Mouse (Mus musculus) 3134 (cell line): ENCODE data around the gene Padi2.

Experiments
- DNase-seq: peaks from one replicate; pipeline ENCODE4 v3.0.0-alpha.2; 2011; ENCODE audit warnings: low spot score; ENCODE audit not compliant: insufficient read length; ENCODE audit errors: extremely low read depth

Gene Padi2

GRCm38 (mm10) chr4:140917451-140917850 is 11.3 kb downstream of the Padi2 start:
- no peak for DNase-seq

GRCm38 (mm10) chr4:140919974-140920836 is 14.1 kb downstream of the Padi2 start:
- no peak for DNase-seq

GRCm38 (mm10) chr4:140922508-140922907 is 16.4 kb downstream of the Padi2 start:
- DNase-seq: no peak

GRCm38 (mm10) chr4:140925648-140926047 is 19.5 kb downstream of the Padi2 start:
- no peak for DNase-seq

GRCm38 (mm10) chr4:140928349-140928748 is 22.2 kb downstream of the Padi2 start:
- no peak for DNase-seq

- DNase-seq: peak; percentile 63
These were observed 23.6 kb downstream of the Padi2 start for GRCm38 (mm10) chr4:140929745-140930144.

- peak; percentile 46 for DNase-seq
These were observed 24.8 kb downstream of the Padi2 start for GRCm38 (mm10) chr4:140930900-140931470.

- DNase-seq: no peak
These were observed 29.5 kb downstream of the Padi2 start for GRCm38 (mm10) chr4:140935643-140936042.

- peak; percentile 54 for DNase-seq
These were observed 38.2 kb downstream of the Padi2 start for GRCm38 (mm10) chr4:140944356-140944755.

GRCm38 (mm10) chr4:140944961-140945442 is 38.9 kb downstream of the Padi2 start:
- peak; percentile 76 for DNase-seq

GRCm38 (mm10) chr4:140945571-140945970 is 39.4 kb downstream of the Padi2 start:
- no peak for DNase-seq

- no peak for DNase-seq
These were observed 39.9 kb downstream of the Padi2 start for GRCm38 (mm10) chr4:140946048-140946447.

GRCm38 (mm10) chr4:140946580-140947205 is 40.5 kb downstream of the Padi2 start:
- peak; percentile 81 for DNase-seq

- DNase-seq: peak; percentile 71
These were observed 41.6 kb downstream of the Padi2 start for GRCm38 (mm10) chr4:140947487-140948440.

GRCm38 (mm10) chr4:140948481-140948880 is 42.3 kb downstream of the Padi2 start:
- DNase-seq: no peak

GRCm38 (mm10) chr4:140949052-140949451 is 42.9 kb downstream of the Padi2 start:
- DNase-seq: no peak

- no peak for DNase-seq
These were observed 43.5 kb downstream of the Padi2 start for GRCm38 (mm10) chr4:140949616-140950015.

- DNase-seq: no peak
These were observed 44.4 kb downstream of the Padi2 start for GRCm38 (mm10) chr4:140950574-140950973.

- no peak for DNase-seq
These were observed 45.9 kb downstream of the Padi2 start for GRCm38 (mm10) chr4:140951861-140952641.
